Mouse (Mus musculus): ENCODE measurements at regions not wholly inside any gene's neighbourhood (a gene's known extent, or its start where the extent isn't known, plus 50 kb on each side); places are given as distances from the start of the nearest gene placed in this dataset.

GRCm38 (mm10) chr4:75884371-75884770 lies 606.3 kb upstream of the Dmac1 start:
- WGBS (ENCODE audit: insufficient replicate concordance): 74% methylated on average over 4 of the region's 4 CpGs

GRCm38 (mm10) chr4:75869771-75870170 lies 591.7 kb upstream of the Dmac1 start:
- Histone ChIP-seq H3K4me3 (ENCODE audit: low read depth, low read length) (no peak overlapping the region), H3K9ac (ENCODE audit: low read depth, low read length) (no peak overlapping the region), H3K4me2 (ENCODE audit: low read depth, low read length) (no peak overlapping the region), H3K36me3 (ENCODE audit: control insufficient read depth, insufficient read depth) (no peaks in the 10 kb centered on the region), H3K27ac (ENCODE audit: low read length) (no peak overlapping the region), H3K4me1 (ENCODE audit: control insufficient read depth, low read depth, low read length) (no peaks in the 10 kb centered on the region), H3K9me3 (replicated peaks; ENCODE audit: control insufficient read depth, low read length) (no peaks in the 10 kb centered on the region), H3K27me3 (ENCODE audit: control insufficient read depth, insufficient read depth, low read depth, low read length) (no peaks in the 10 kb centered on the region)
- ATAC-seq (ENCODE audit: low read depth): no peak
- 75% methylated on average over 1 of the region's 1 CpGs for WGBS (ENCODE audit: insufficient replicate concordance)

More at GRCm38 (mm10) chr4:75884371-75884770, 606.3 kb upstream of the Dmac1 start:
- no peaks in the 10 kb centered on the region for H3K4me1 ChIP-seq (ENCODE audit: control insufficient read depth, low read depth, low read length)
- H3K9me3 ChIP-seq (replicated peaks; ENCODE audit: control insufficient read depth, low read length): no peaks in the 10 kb centered on the region
- ATAC-seq (ENCODE audit: low read depth): no peak
- H3K27ac ChIP-seq (ENCODE audit: low read length): no peak overlapping the region
- no peak overlapping the region for H3K4me3 ChIP-seq (ENCODE audit: low read depth, low read length)
- H3K27me3 ChIP-seq (ENCODE audit: control insufficient read depth, insufficient read depth, low read depth, low read length): no peaks in the 10 kb centered on the region
- no peak overlapping the region for H3K4me2 ChIP-seq (ENCODE audit: low read depth, low read length)
- H3K36me3 ChIP-seq (ENCODE audit: control insufficient read depth, insufficient read depth): no peaks in the 10 kb centered on the region
- H3K9ac ChIP-seq (ENCODE audit: low read depth, low read length): no peak overlapping the region

GRCm38 (mm10) chr4:75861076-75861475 lies 583.0 kb upstream of the Dmac1 start:
- 60% methylated on average over 2 of the region's 2 CpGs for WGBS (ENCODE audit: insufficient replicate concordance)
- no peak for ATAC-seq (ENCODE audit: low read depth)
- Histone ChIP-seq H3K4me1 (ENCODE audit: control insufficient read depth, low read depth, low read length) (no peaks in the 10 kb centered on the region), H3K27me3 (ENCODE audit: control insufficient read depth, insufficient read depth, low read depth, low read length) (no peaks in the 10 kb centered on the region), H3K36me3 (ENCODE audit: control insufficient read depth, insufficient read depth) (no peaks in the 10 kb centered on the region), H3K4me3 (ENCODE audit: low read depth, low read length) (no peak overlapping the region), H3K4me2 (ENCODE audit: low read depth, low read length) (no peak overlapping the region), H3K9ac (ENCODE audit: low read depth, low read length) (no peak overlapping the region), H3K9me3 (replicated peaks; ENCODE audit: control insufficient read depth, low read length) (no peaks in the 10 kb centered on the region), H3K27ac (ENCODE audit: low read length) (no peak overlapping the region)

GRCm38 (mm10) chr4:75857769-75858408 lies 579.8 kb upstream of the Dmac1 start:
- Histone ChIP-seq H3K9ac (ENCODE audit: low read depth, low read length) (no peak overlapping the region), H3K27me3 (ENCODE audit: control insufficient read depth, insufficient read depth, low read depth, low read length) (no peaks in the 10 kb centered on the region), H3K4me1 (ENCODE audit: control insufficient read depth, low read depth, low read length) (no peaks in the 10 kb centered on the region), H3K27ac (ENCODE audit: low read length) (no peak overlapping the region), H3K4me2 (ENCODE audit: low read depth, low read length) (no peak overlapping the region), H3K4me3 (ENCODE audit: low read depth, low read length) (no peak overlapping the region), H3K36me3 (ENCODE audit: control insufficient read depth, insufficient read depth) (no peaks in the 10 kb centered on the region), H3K9me3 (replicated peaks; ENCODE audit: control insufficient read depth, low read length) (no peaks in the 10 kb centered on the region)
- WGBS (ENCODE audit: insufficient replicate concordance): 62% methylated on average over 2 of the region's 2 CpGs
- ATAC-seq (ENCODE audit: low read depth): no peak

GRCm38 (mm10) chr4:75855688-75856296 lies 577.7 kb upstream of the Dmac1 start:
- Histone ChIP-seq H3K27ac (ENCODE audit: low read length) (no peak overlapping the region), H3K36me3 (ENCODE audit: control insufficient read depth, insufficient read depth) (no peaks in the 10 kb centered on the region), H3K9ac (ENCODE audit: low read depth, low read length) (no peak overlapping the region), H3K4me2 (ENCODE audit: low read depth, low read length) (no peak overlapping the region), H3K9me3 (replicated peaks; ENCODE audit: control insufficient read depth, low read length) (no peaks in the 10 kb centered on the region), H3K4me3 (ENCODE audit: low read depth, low read length) (no peak overlapping the region), H3K27me3 (ENCODE audit: control insufficient read depth, insufficient read depth, low read depth, low read length) (no peaks in the 10 kb centered on the region), H3K4me1 (ENCODE audit: control insufficient read depth, low read depth, low read length) (no peaks in the 10 kb centered on the region)
- ATAC-seq (ENCODE audit: low read depth): no peak
- WGBS (ENCODE audit: insufficient replicate concordance): 49% methylated on average over 6 of the region's 6 CpGs

GRCm38 (mm10) chr4:75850343-75850742 lies 572.2 kb upstream of the Dmac1 start:
- H3K4me1 ChIP-seq (ENCODE audit: control insufficient read depth, low read depth, low read length): no peaks in the 10 kb centered on the region
- no peak overlapping the region for H3K4me2 ChIP-seq (ENCODE audit: low read depth, low read length)
- 81% methylated on average over 2 of the region's 2 CpGs for WGBS (ENCODE audit: insufficient replicate concordance)
- ATAC-seq (ENCODE audit: low read depth): no peak
- H3K9ac ChIP-seq (ENCODE audit: low read depth, low read length): no peak overlapping the region
- no peak overlapping the region for H3K27ac ChIP-seq (ENCODE audit: low read length)
- H3K36me3 ChIP-seq (ENCODE audit: control insufficient read depth, insufficient read depth): no peaks in the 10 kb centered on the region
- no peak overlapping the region for H3K4me3 ChIP-seq (ENCODE audit: low read depth, low read length)
- no peaks in the 10 kb centered on the region for H3K27me3 ChIP-seq (ENCODE audit: control insufficient read depth, insufficient read depth, low read depth, low read length)
- no peaks in the 10 kb centered on the region for H3K9me3 ChIP-seq (replicated peaks; ENCODE audit: control insufficient read depth, low read length)

- H3K4me2 ChIP-seq (ENCODE audit: low read depth, low read length): no peak overlapping the region
Measured at GRCm38 (mm10) chr4:75847675-75848385, 569.7 kb upstream of the Dmac1 start.

GRCm38 (mm10) chr4:75845021-75845420 lies 566.9 kb upstream of the Dmac1 start:
- Histone ChIP-seq H3K4me2 (ENCODE audit: low read depth, low read length) (no peak overlapping the region), H3K27me3 (ENCODE audit: control insufficient read depth, insufficient read depth, low read depth, low read length) (no peaks in the 10 kb centered on the region), H3K36me3 (ENCODE audit: control insufficient read depth, insufficient read depth) (no peaks in the 10 kb centered on the region), H3K9me3 (replicated peaks; ENCODE audit: control insufficient read depth, low read length) (no peaks in the 10 kb centered on the region), H3K9ac (ENCODE audit: low read depth, low read length) (no peak overlapping the region), H3K4me1 (ENCODE audit: control insufficient read depth, low read depth, low read length) (no peaks in the 10 kb centered on the region), H3K4me3 (ENCODE audit: low read depth, low read length) (no peak overlapping the region), H3K27ac (ENCODE audit: low read length) (no peak overlapping the region)
- no peak for ATAC-seq (ENCODE audit: low read depth)
- WGBS (ENCODE audit: insufficient replicate concordance): 41% methylated on average over 3 of the region's 3 CpGs

More at GRCm38 (mm10) chr4:75847675-75848385, 569.7 kb upstream of the Dmac1 start:
- WGBS (ENCODE audit: insufficient replicate concordance): 68% methylated on average over 6 of the region's 6 CpGs
- no peak overlapping the region for H3K27ac ChIP-seq (ENCODE audit: low read length)
- no peaks in the 10 kb centered on the region for H3K4me1 ChIP-seq (ENCODE audit: control insufficient read depth, low read depth, low read length)
- no peak overlapping the region for H3K4me3 ChIP-seq (ENCODE audit: low read depth, low read length)
- H3K9me3 ChIP-seq (replicated peaks; ENCODE audit: control insufficient read depth, low read length): no peaks in the 10 kb centered on the region
- no peak for ATAC-seq (ENCODE audit: low read depth)
- H3K9ac ChIP-seq (ENCODE audit: low read depth, low read length): no peak overlapping the region
- H3K36me3 ChIP-seq (ENCODE audit: control insufficient read depth, insufficient read depth): no peaks in the 10 kb centered on the region
- no peaks in the 10 kb centered on the region for H3K27me3 ChIP-seq (ENCODE audit: control insufficient read depth, insufficient read depth, low read depth, low read length)

GRCm38 (mm10) chr4:75838619-75839018 lies 560.5 kb upstream of the Dmac1 start:
- H3K4me2 ChIP-seq (ENCODE audit: low read depth, low read length): no peak overlapping the region
- ATAC-seq (ENCODE audit: low read depth): no peak
- 61% methylated on average over 4 of the region's 4 CpGs for WGBS (ENCODE audit: insufficient replicate concordance)

More at GRCm38 (mm10) chr4:75838619-75839018, 560.5 kb upstream of the Dmac1 start:
- Histone ChIP-seq H3K9ac (ENCODE audit: low read depth, low read length) (no peak overlapping the region), H3K27ac (ENCODE audit: low read length) (no peak overlapping the region), H3K4me1 (ENCODE audit: control insufficient read depth, low read depth, low read length) (no peaks in the 10 kb centered on the region), H3K27me3 (ENCODE audit: control insufficient read depth, insufficient read depth, low read depth, low read length) (no peaks in the 10 kb centered on the region), H3K36me3 (ENCODE audit: control insufficient read depth, insufficient read depth) (no peaks in the 10 kb centered on the region), H3K4me3 (ENCODE audit: low read depth, low read length) (no peak overlapping the region), H3K9me3 (replicated peaks; ENCODE audit: control insufficient read depth, low read length) (no peaks in the 10 kb centered on the region)
